Mouse (Mus musculus): ENCODE results near the gene Alg3.

Gene Alg3

GRCm38 (mm10) chr16:20611357-20612227, at the start of gene Alg3, which contains the start of the genes Eef1akmt4 and Gm49333:
TSS of gene Alg3 (minus strand) at chr16:20611735.
TSS of gene Eef1akmt4 (plus strand) at chr16:20611593.
TSS of gene Gm49333 (plus strand) at chr16:20611610.
- peak; percentile 97 for DNase-seq (ENCODE audit: low read depth, low spot score)

GRCm38 (mm10) chr16:20657661-20658060, 46.1 kb upstream of the Alg3 start:
- no peak for DNase-seq (ENCODE audit: low read depth, low spot score)

DNA sequence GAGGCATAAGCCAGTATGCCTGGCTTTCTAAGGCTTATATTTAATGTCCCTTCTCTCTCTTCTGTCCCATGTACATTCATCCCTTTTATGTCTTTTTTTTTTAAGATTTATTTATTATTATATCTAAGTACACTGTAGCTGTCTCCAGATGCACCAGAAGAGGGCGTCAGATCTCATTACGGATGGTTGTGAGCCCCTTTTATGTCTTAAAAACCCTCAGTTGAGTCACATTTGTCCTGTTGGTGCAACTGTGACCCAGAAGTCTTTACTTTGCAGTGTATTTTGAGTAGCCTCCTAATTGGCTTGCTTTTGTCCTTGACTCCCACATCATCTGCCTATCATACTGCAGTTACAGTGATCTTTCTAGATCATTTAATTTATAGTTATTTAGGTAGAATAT, 41.8 kb upstream of the Alg3 start:
- DNase-seq (ENCODE audit: low read depth, low spot score), result no peak

DNA sequence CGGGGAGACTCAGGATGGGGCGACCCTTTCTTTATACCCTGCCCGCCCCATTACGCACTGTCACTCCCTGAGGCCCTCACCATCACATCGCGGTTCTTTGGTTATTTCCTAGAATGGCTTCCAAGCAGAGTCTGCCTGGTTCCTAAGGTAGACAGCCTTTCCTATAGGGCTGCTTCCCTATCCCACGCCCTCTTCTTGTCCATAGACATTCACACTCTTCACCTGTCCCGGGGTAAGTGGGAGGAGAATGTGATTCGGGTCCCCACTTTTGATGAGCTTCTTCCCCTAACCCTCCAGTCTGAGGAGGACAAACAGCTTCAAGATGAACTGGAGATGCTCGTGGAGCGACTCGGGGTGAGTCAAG, 40.4 kb upstream of the Alg3 start:
- no peak for DNase-seq (ENCODE audit: low read depth, low spot score)

DNA sequence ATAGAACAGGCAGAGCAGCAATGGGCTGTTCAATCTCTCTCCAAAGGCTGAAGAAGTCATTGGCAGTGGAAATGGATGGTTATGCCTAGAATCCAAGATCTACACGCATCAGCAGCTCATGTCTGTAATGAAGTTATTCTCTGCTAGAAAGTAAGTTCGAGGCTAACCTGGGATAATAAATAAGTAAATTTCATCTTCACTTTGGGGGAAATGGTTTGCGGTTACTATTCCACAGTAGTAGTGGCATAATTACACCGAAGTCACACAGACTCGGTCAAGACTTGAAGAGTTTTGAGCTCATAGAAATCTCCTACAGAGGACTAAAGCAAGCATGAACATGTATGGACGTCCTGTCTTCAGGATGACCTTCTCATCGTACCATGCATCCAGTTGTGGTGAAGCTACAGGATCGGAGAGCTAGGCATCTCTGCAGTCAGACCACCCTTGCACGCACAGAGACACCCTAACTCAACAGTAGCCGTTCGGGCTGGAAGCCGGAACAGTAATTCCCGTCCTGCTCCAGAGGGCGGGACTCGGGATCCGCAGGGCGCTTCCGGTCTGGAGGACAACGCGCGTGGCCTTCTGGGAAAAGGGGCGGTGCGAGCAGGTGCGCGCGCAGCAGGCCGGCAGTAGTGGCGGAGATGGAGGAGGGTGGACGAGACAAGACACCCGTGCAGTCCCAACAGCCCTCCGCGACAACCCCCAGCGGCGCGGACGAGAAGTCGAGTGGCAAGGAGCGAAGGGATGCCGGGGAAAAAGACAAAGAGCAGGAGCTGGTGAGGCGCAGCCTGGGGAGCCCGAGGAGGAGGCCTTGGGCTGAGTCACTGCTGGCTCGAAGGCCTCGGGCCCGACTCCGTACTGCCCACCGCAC, 39.8 kb upstream of the Alg3 start, which contains the start of gene Psmd2:
Gene Psmd2, plus strand, starts transcription at position 577 of the 871 bp plus-strand sequence.
- peak; percentile 94 for DNase-seq (ENCODE audit: low read depth, low spot score)

DNA sequence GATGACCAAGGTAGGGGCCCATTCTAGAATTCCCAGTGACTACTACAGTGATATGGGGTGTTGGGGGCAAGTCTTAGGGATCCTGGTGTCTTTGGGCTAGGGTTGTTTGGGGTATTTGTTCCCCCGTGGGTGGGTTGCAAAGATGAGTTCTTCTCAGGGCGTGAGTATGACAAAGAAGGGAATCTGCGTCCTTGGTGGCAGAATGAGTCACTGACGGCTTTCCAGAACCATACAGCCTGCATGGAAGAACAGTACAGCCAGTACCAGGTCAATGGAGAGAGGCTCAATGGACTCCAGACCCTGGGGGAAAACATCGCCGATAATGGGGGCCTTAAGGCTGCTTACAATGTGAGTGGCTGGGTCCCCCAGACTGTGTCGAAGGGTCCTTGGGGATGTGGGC, 32.4 kb upstream of the Alg3 start:
- DNase-seq (ENCODE audit: low read depth, low spot score), result no peak

DNA sequence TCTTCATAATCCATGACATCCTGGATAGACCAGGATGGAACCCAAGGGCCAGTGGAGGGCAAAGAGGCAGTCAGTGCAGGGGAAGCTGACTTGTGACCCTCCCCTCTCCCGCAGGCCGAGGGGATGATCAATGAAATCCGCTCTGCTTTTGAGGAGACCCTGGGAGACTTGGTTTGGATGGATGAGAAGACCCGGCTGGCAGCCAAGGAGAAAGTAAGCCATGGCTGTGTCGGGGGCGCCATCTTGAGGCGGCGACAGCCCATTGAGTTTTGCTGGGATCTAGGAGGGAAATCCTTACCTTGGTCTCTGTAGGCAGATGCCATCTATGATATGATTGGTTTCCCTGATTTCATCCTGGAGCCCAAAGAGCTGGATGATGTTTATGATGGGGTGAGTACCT, 30.6 kb upstream of the Alg3 start:
- DNase-seq (ENCODE audit: low read depth, low spot score), result peak; percentile 59

GRCm38 (mm10) chr16:20638367-20638766, 26.8 kb upstream of the Alg3 start:
- no peak for DNase-seq (ENCODE audit: low read depth, low spot score)

GRCm38 (mm10) chr16:20637410-20637809, 25.9 kb upstream of the Alg3 start:
- no peak for DNase-seq (ENCODE audit: low read depth, low spot score)

DNA sequence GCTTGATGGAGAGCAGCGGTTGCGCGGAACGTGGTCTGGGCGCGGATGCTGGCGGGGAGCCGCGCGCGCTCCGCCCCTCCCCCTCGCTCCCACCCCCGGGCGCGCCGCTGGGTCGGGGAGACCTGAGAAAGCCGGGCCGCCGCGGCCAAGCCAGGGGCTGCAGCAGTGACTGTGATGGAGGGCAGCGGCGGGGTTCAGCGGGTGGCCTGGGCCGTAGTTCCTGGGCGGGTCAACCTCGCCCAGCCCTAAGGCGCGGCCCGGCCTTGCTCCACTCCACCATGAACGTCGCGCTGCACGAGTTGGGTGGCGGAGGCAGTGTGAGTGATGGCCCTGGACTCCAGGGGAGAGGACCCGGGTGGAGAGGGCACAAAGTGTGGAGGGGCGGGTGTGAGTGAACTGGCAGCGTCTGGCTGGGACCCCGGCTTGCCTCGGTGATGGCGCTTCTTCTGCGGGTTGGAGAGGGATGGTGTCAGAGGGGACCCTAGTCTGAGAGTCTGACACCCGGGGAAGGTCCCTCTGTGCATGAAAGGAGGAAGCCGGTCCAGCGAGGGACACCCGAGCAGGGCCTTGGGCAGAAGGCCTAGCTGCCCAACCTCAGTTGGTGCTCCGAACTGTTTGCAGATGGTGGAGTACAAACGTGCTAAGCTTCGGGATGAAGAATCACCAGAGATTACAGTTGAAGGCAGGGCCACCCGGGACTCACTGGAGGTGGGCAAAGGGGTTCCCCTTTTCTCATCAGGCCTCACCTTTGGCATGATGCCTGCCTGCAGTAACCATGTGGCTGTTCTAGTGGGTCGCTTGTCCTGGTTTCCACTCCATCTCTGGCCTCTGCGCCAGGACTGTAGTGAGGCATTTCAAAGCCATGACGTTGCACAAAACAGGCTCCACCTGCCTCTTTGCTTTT, 18.4 kb upstream of the Alg3 start, which contains the start of gene Ece2:
Gene Ece2, plus strand, starts transcription at position 98 of the 904 bp plus-strand sequence.
- DNase-seq (ENCODE audit: low read depth, low spot score), result no peak

DNA sequence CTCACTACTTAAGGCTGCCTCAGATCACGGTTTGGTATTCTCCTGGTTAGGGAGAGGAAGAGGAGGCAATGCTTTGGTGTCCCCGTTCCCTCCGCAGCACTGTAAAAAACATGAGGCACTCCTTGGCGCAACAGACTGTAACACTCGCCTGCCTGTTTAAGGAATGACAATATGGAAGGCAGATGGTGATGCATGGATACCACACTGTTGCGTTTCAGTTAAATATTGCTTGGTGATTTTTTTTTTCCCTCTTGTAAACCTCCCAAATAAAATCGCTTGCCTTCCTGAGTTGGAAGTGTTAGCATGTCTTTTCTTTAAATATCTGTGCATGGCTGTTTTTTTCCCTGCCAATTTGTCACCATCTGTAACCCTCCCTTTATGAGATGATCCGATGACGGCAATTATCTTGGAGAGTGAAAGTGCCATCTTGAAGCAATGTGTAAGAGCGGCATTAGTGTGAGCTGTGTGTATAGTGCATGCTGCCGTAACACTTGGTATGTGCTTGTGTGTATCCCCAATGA, 17.4 kb upstream of the Alg3 start:
- no peak for DNase-seq (ENCODE audit: low read depth, low spot score)

- DNase-seq (ENCODE audit: low read depth, low spot score), result no peak
Measured at GRCm38 (mm10) chr16:20623211-20623610, 11.7 kb upstream of the Alg3 start.

DNA sequence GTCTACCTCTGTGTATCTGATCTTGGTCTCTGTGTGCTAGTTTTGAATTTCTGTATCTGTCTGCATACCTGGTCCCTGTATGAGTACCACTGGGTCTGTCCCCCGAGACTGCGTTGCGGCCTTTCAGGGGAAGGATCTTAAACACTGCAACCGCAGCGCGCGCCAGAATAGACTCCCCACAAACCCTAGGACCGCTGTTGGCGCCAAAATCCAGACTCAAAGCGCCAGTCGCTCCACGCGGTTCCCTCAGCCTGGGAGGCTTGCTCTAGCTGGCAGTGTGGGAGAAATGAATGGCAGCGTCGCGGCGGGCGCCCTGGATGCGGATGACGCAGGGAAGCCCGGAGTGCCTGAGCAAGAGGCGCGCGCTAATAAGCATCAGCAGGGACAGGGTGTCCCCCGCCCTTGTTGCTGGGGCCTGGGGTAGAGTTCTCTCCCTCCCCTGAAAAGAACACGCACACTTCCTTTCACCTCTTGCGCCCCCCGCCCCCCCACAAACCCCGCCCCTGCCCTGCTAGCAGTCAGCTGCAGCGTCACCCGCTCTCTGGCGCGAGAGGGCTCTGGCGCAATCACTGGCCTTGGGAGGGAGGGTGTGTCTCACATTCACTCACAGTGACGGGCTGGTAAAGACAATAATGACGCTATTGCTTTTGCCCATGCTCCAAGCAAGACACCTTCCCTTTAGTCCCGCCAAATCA, 10.6 kb upstream of the Alg3 start:
- DNase-seq (ENCODE audit: low read depth, low spot score), result peak; percentile 83

DNA sequence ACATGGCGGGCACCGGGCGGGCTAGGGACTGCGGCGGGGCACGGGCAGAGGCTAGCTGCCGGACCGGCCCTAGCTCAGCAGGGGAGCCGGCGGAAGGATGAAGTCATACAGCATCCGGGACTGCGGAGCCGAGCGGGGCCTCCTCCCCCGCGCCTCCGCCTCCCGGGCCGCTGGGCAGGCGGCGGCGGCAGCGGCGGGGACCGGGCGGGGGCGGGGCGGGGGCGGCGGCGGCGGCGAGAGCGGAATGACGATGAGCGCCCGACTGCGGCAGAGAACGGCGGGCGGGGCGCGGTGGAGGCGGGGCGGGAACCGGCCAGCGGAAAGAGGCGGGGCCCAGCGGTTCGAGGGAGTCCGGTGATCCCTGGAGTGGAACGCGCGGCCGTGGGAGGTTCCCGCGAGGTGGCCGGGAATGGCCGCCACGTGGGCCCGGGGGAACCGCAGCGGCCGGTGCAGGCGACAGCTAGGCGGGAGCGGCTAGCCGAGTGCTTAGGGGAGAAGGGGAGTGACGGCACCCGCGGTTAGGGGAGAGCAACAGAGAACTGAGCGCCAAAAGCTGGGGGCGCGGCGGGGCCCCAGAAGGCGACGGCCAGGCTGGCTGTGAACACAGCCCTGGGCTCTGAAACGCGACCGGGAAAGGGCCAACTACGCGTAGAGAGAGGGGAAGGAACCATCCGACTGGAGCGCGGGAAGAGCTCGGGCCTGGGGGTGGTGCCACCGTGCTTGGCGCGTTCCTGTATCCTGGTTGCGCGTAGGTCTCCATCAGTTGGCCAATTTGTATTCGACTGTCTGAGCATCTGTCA, 9.9 kb upstream of the Alg3 start, which contains the start of gene Camk2n2:
Gene Camk2n2, minus strand, starts transcription at position 97 of the 800 bp plus-strand sequence.
- peak; percentile 82 for DNase-seq (ENCODE audit: low read depth, low spot score)

- no peak for DNase-seq (ENCODE audit: low read depth, low spot score)
Measured at GRCm38 (mm10) chr16:20620751-20621190, 9.2 kb upstream of the Alg3 start.

DNA sequence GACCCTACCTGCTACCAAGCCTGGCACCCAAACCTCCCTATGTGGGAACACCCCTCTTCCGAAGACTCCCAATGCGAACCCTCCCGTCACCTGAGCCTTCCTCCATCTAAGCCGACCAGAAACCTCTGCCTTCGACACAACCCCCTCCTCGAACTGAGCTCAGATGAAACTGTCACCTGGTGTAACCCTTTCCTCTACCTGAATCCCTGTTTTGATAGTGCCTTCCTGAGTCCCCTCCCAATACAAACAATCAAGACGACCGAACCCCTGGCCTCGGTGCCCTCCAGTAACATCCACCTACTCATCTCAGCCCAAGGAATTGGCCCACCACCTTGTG, 8.8 kb upstream of the Alg3 start:
- no peak for DNase-seq (ENCODE audit: low read depth, low spot score)

DNA sequence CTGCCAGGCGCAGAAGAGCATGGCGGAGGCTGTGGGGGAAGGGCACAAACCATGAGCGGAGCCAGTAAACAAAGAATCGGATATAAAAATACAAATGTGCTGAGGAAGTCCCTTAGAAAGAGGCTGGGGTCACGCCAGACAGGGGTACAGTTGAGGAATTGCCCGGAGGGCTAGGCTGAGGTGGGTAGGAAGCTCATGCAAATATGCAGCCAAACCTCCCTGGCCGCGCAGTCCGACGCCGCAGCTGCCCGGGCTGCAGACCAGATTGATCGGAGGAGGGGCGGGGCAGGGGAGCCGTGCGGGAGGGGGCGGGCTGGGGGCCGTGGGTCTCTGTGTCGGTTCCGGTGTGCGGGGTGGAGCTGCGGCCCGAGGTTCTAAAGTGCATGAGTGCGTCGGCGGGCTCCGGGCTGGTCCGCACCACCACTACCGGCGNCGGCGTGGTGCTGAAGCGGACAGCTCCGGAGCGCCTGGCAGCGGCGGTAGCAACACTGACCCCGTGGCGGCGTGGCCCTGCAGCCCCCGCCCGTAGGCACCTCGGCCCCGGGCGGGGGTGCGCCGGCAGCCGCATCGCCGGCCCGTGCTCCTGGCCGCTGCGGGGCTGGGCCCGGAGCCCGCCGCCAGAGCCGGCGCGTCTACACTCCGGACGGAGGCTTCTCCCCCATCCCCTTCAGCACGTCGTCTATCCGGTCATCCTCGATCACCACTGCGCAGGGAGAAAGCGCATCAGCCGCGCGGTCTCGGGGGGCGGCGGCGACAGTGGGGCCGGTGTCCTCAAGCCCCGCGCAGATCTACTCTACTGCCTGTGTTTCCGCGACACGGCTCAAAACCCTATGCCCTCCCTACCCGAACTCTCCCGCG, 8.2 kb upstream of the Alg3 start:
- peak; percentile 37 for DNase-seq (ENCODE audit: low read depth, low spot score)

- DNase-seq (ENCODE audit: low read depth, low spot score), result peak; percentile 93
Measured at GRCm38 (mm10) chr16:20610501-20611356, 806 bp downstream of the Alg3 start.
